11 mouse cellular contexts compared by ENCODE assay signal in genomic region chr17:85683111-85683983, GRCm38 (mm10). TPM values are rescaled to one million over a fixed set of nuclear protein-coding genes. Genes with fewer than 3 reads are reported as not detected.
A peak's percentile ranks its signal among the peaks of the same experiment; 100 is the strongest.
DNase-seq lines count a peak whose midpoint lies in the region; ATAC-seq and TF ChIP-seq lines count a peak whose summit lies in the region.
"Had no signal": no experiment of that assay in that cellular context is flagged by ENCODE, and none has a peak within 500 bp of the region (broad histone marks: within the 10 kb centered on the region; RNA-seq: fewer than 3 reads in every experiment).

No protein-coding gene starts in this region.

- H3K36me3 ChIP-seq in heart, embryonic 15.5 days = no peaks in the 10 kb centered on the region
- H3K36me3 ChIP-seq in neural tube, embryonic 15.5 days = no peaks in the 10 kb centered on the region
- no peaks in the 10 kb centered on the region for H3K36me3 ChIP-seq in hindbrain, embryonic 14.5 days (replicated peaks; ENCODE audit: control insufficient read depth, insufficient read depth)
- H3K36me3 ChIP-seq in stomach, postnatal 0 days (ENCODE audit: control insufficient read depth, insufficient read depth, low read length) = no peaks in the 10 kb centered on the region; the same call in 1 of the 2 replicates
- no peaks in the 10 kb centered on the region for H3K36me3 ChIP-seq in intestine, postnatal 0 days (ENCODE audit: control insufficient read depth, insufficient read depth)

- no peaks in the 10 kb centered on the region for H3K9me3 ChIP-seq in heart, embryonic 15.5 days (replicated peaks)
- no peaks in the 10 kb centered on the region for H3K9me3 ChIP-seq in neural tube, embryonic 15.5 days (replicated peaks)
- 0 out of 2 replicates have a peak, but pooled peaks cover 3% of the 10 kb centered on the region for H3K9me3 ChIP-seq in hindbrain, embryonic 14.5 days (ENCODE audit: control insufficient read depth, low read length)
- no peaks in the 10 kb centered on the region for H3K9me3 ChIP-seq in stomach, postnatal 0 days (ENCODE audit: control insufficient read depth, low read length)
- no peaks in the 10 kb centered on the region for H3K9me3 ChIP-seq in intestine, postnatal 0 days (ENCODE audit: control insufficient read depth)

- no peak for ATAC-seq in heart, embryonic 15.5 days (replicated peaks; ENCODE audit: insufficient number of reproducible peaks, insufficient read depth, low FRiP score, low read depth)
- no peak for ATAC-seq in neural tube, embryonic 15.5 days (ENCODE audit: low FRiP score)
- ATAC-seq in hindbrain, embryonic 14.5 days (ENCODE audit: low FRiP score) = no peak
- ATAC-seq in stomach, postnatal 0 days (ENCODE audit: low FRiP score, low TSS enrichment) = no peak
- no peak for ATAC-seq in intestine, postnatal 0 days

- no peak overlapping the region for H3K4me2 ChIP-seq in heart, embryonic 15.5 days
- H3K4me2 ChIP-seq in neural tube, embryonic 15.5 days = no peak overlapping the region
- H3K4me2 ChIP-seq in hindbrain, embryonic 14.5 days (replicated peaks) = no peak overlapping the region
- H3K4me2 ChIP-seq in stomach, postnatal 0 days (replicated peaks; ENCODE audit: low read depth) = peak overlapping the region; percentile 60
- H3K4me2 ChIP-seq in intestine, postnatal 0 days (replicated peaks; ENCODE audit: low read depth) = no peak overlapping the region; the same call in 1 of the 2 replicates

- TF ChIP-seq EP300 in stomach, postnatal 0 days (optimal IDR thresholded peaks at IDR 0.05) = no peak

- H3K27ac ChIP-seq in heart, embryonic 15.5 days = no peak overlapping the region
- H3K27ac ChIP-seq in neural tube, embryonic 15.5 days (replicated peaks) = no peak overlapping the region
- H3K27ac ChIP-seq in hindbrain, embryonic 14.5 days = no peak overlapping the region
- no peak overlapping the region for H3K27ac ChIP-seq in stomach, postnatal 0 days (replicated peaks)
- H3K27ac ChIP-seq in intestine, postnatal 0 days (ENCODE audit: low read depth, low read length) = no peak overlapping the region

- WGBS in heart, embryonic 15.5 days = 7% methylated on average over 25 of the region's 25 CpGs
- WGBS in neural tube, embryonic 15.5 days = 1% methylated on average over 25 of the region's 25 CpGs
- 4% methylated on average over 25 of the region's 25 CpGs for WGBS in hindbrain, embryonic 14.5 days
- whole genome bisulfite sequencing in stomach, postnatal 0 days = 19% methylated on average over 25 of the region's 25 CpGs
- WGBS in intestine, postnatal 0 days = 4% methylated on average over 25 of the region's 25 CpGs

- intact Hi-C loops in heart, postnatal 10 days (cut with DNase I) = no loop called here

- 0 out of 2 replicates have a peak overlapping the region, but pooled peaks have one; percentile 9 for H3K4me3 ChIP-seq in heart, embryonic 15.5 days
- no peak overlapping the region for H3K4me3 ChIP-seq in neural tube, embryonic 15.5 days (replicated peaks)
- H3K4me3 ChIP-seq in hindbrain, embryonic 14.5 days (replicated peaks; ENCODE audit: low read length) = 0 out of 2 replicates have a peak overlapping the region, but pooled peaks have one; percentile 4
- peak overlapping the region; percentile 25 for H3K4me3 ChIP-seq in stomach, postnatal 0 days (ENCODE audit: low read depth, low read length)
- no peak overlapping the region for H3K4me3 ChIP-seq in intestine, postnatal 0 days (ENCODE audit: low read depth, low read length)

- no peak overlapping the region for H3K9ac ChIP-seq in heart, embryonic 15.5 days
- H3K9ac ChIP-seq in neural tube, embryonic 15.5 days (replicated peaks) = no peak overlapping the region
- no peak overlapping the region for H3K9ac ChIP-seq in hindbrain, embryonic 14.5 days
- peak overlapping the region; percentile 24; the same call in 1 of the 2 replicates for H3K9ac ChIP-seq in stomach, postnatal 0 days (ENCODE audit: low read length)
- H3K9ac ChIP-seq in intestine, postnatal 0 days (ENCODE audit: low read depth, low read length) = no peak overlapping the region

- peaks cover 95% of the 10 kb centered on the region for H3K27me3 ChIP-seq in heart, embryonic 15.5 days
- H3K27me3 ChIP-seq in neural tube, embryonic 15.5 days (replicated peaks) = peaks cover 92% of the 10 kb centered on the region
- peaks cover 92% of the 10 kb centered on the region for H3K27me3 ChIP-seq in hindbrain, embryonic 14.5 days (ENCODE audit: control insufficient read depth, insufficient read depth, low read length)
- peaks cover 7% of the 10 kb centered on the region for H3K27me3 ChIP-seq in stomach, postnatal 0 days (ENCODE audit: control insufficient read depth, insufficient read depth, low read length)
- peaks cover 99% of the 10 kb centered on the region for H3K27me3 ChIP-seq in intestine, postnatal 0 days (replicated peaks; ENCODE audit: control insufficient read depth, insufficient read depth, low read length)

- no peak for TF ChIP-seq CTCF in stomach, postnatal 0 days (IDR thresholded peaks at IDR 0.05; ENCODE audit: low read depth)
- TF ChIP-seq CTCF in intestine, postnatal 0 days (IDR thresholded peaks at IDR 0.05; ENCODE audit: low read depth) = no peak

- DNase-seq in heart, postnatal 10 days = no peak
- peak; percentile 61 for DNase-seq in neural tube, embryonic 10.5 days (ENCODE audit: extremely low spot score, low spot score)
- no peak for DNase-seq in hindbrain, embryonic 14.5 days (ENCODE audit: low spot score)
- no peak for DNase-seq in stomach, postnatal 0 days (ENCODE audit: low spot score)
- no peak for DNase-seq in cerebellum, adult 11 months
- DNase-seq: cerebellum, postnatal 36 days; kidney, postnatal 25 days; right cerebral cortex, postnatal 14 days had no signal

- H3K4me1 ChIP-seq in heart, embryonic 15.5 days (replicated peaks) = peaks cover 37% of the 10 kb centered on the region
- peaks cover 23% of the 10 kb centered on the region for H3K4me1 ChIP-seq in neural tube, embryonic 15.5 days
- H3K4me1 ChIP-seq in hindbrain, embryonic 14.5 days (replicated peaks; ENCODE audit: control insufficient read depth, insufficient read depth, low read length) = peaks cover 6% of the 10 kb centered on the region; the same call in 1 of the 2 replicates
- H3K4me1 ChIP-seq in stomach, postnatal 0 days (replicated peaks; ENCODE audit: control insufficient read depth, insufficient read depth) = no peaks in the 10 kb centered on the region
- H3K4me1 ChIP-seq in intestine, postnatal 0 days (replicated peaks; ENCODE audit: control insufficient read depth, insufficient read depth, low read length) = no peaks in the 10 kb centered on the region

RNA-seq across cellular contexts. Expression of gene Six2, which starts 4.7 kb away (rescaled TPM):
- 0.21 and 2.2 TPM in 2 replicates for polyA plus RNA-seq in heart, embryonic 15.5 days (2015; fragmentation: Nextera tagmentation; extraction: Ambion mirVana)
- total RNA-seq in heart, postnatal 10 days (2021) = under 1 TPM; 0.40 to 0.48 TPM
- polyA plus RNA-seq in neural tube, embryonic 15.5 days (2015; fragmentation: Nextera tagmentation; extraction: Ambion mirVana) = 1.3 TPM in 1 of 2 replicates, not detected in the other
- polyA plus RNA-seq in hindbrain, embryonic 14.5 days (2014; fragmentation: Nextera tagmentation; extraction: Ambion mirVana) = 0.55 and 0.64 TPM in 2 replicates
- 2.6 and 4.0 TPM in 2 replicates for polyA plus RNA-seq in stomach, postnatal 0 days (2015; fragmentation: Nextera tagmentation; extraction: Ambion mirVana)
- 0.05 and 0.18 TPM in 2 replicates for polyA plus RNA-seq in intestine, postnatal 0 days (2015; fragmentation: Nextera tagmentation; extraction: Ambion mirVana)

Comparison
In these comparisons a context has a peak if more than half of its experiments do, and no peak if none do; other contexts are left out.
1. H3K4me3 ChIP-seq: peak in heart, embryonic 15.5 days (single experiment), hindbrain, embryonic 14.5 days (single experiment) and stomach, postnatal 0 days (single experiment); none in neural tube, embryonic 15.5 days (single experiment) and intestine, postnatal 0 days (single experiment).